Mouse (Mus musculus): ENCODE data around the gene Hist1h3b. TPM values are rescaled to one million over a fixed set of nuclear protein-coding genes. Genes with fewer than 3 reads are reported as not detected.
A peak's percentile ranks its signal among the peaks of the same experiment; 100 is the strongest.
"Not testable (repeated sequence)": the region's sequence is repeated elsewhere in the genome, so short reads cannot be mapped to it uniquely, and the experiment has no call there.

The Hist1h3b gene
- polyA plus RNA-seq, 1 experiment: 4.7 TPM

GRCm38 (mm10) chr13:23761871-23762821 is 10.1 kb downstream of the Hist1h3b start, which contains the start of gene Hist1h3a:
TSS of gene Hist1h3a (minus strand) at chr13:23762386.
- peak within 1 kb of the TSS; percentile 75 for H3K27ac ChIP-seq (ENCODE audit: control insufficient read depth, insufficient read depth, low read depth, low read length)

DNA sequence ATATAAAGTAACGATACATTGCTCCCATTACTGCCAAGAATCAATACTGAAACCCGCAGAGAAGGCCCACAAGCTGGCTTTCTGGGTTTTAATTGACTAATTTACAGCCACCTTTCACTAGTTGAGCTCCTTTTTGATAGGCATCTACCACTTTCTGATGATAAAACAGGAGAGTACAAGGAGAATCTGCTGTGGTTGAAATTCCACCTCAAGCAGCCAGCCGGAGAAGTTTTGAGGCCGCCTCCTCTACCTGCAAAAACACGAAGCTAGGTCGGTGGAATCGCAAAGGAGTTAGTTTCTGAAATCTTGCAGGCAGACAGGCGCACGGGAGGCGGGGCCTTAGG is 11.1 kb downstream of the Hist1h3b start:
- Histone ChIP-seq H3K4me3 (ENCODE audit: control insufficient read depth, low read depth, low read length) (peak overlapping the region; percentile 72), H3K27me3 (ENCODE audit: control insufficient read depth, insufficient read depth, low read length) (no peaks in the 10 kb centered on the region), H3K4me1 (ENCODE audit: control insufficient read depth, insufficient read depth, low read length) (peaks cover 11% of the 10 kb centered on the region), H3K36me3 (ENCODE audit: control insufficient read depth, insufficient read depth, low read length) (no peaks in the 10 kb centered on the region), H3K27ac (ENCODE audit: control insufficient read depth, insufficient read depth, low read depth, low read length) (peak overlapping the region; percentile 30)
- TF ChIP-seq POLR2A (IDR thresholded peaks at IDR 0.05; ENCODE audit: control insufficient read depth, low read depth, low read length): no peak
- TF ChIP-seq CTCF (IDR thresholded peaks at IDR 0.05; ENCODE audit: control insufficient read depth, insufficient read depth, insufficient replicate concordance, low read depth, low read length): no peak

More at GRCm38 (mm10) chr13:23761871-23762821, 10.1 kb downstream of the Hist1h3b start, which contains the start of gene Hist1h3a:
- not testable (repeated sequence) for H3K27me3 ChIP-seq (ENCODE audit: control insufficient read depth, insufficient read depth, low read length); H3K36me3 ChIP-seq (ENCODE audit: control insufficient read depth, insufficient read depth, low read length)
- Histone ChIP-seq H3K4me3 (ENCODE audit: control insufficient read depth, low read depth, low read length) (peak within 1 kb of the TSS; percentile 85), H3K4me1 (ENCODE audit: control insufficient read depth, insufficient read depth, low read length) (peaks cover 11% of the 10 kb centered on the region)
- peak; percentile 77 for TF ChIP-seq POLR2A (IDR thresholded peaks at IDR 0.05; ENCODE audit: control insufficient read depth, low read depth, low read length)

DNA sequence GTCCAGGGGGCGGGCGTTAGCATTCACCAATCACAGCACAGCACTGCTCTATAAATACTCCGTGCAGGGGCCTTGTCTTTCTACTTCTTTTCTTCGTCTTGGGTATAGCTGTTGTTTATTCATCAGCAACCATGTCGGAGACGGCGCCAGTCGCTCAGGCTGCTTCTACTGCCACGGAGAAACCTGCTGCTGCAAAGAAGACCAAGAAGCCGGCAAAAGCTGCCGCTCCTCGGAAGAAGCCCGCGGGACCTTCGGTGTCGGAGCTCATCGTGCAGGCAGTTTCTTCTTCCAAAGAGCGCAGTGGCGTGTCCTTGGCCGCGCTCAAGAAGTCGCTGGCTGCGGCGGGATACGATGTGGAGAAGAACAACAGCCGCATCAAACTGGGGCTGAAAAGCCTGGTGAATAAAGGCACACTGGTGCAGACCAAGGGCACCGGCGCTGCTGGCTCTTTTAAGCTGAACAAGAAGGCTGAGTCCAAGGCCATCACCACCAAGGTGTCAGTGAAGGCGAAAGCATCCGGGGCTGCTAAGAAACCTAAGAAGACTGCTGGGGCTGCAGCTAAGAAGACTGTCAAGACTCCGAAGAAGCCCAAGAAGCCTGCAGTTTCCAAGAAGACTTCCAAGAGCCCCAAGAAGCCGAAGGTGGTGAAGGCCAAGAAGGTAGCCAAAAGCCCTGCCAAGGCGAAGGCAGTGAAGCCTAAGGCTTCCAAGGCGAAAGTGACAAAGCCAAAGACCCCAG is 11.7 kb downstream of the Hist1h3b start, which contains the start of gene Hist1h1a:
Gene Hist1h1a, plus strand, starts transcription at position 81 of the 738 bp plus-strand sequence.
- Histone ChIP-seq H3K4me1 (ENCODE audit: control insufficient read depth, insufficient read depth, low read length) (peaks cover 9% of the 10 kb centered on the region), H3K36me3 (ENCODE audit: control insufficient read depth, insufficient read depth, low read length) (no peaks in the 10 kb centered on the region), H3K4me3 (ENCODE audit: control insufficient read depth, low read depth, low read length) (peak within 1 kb of the TSS; percentile 72), H3K27me3 (ENCODE audit: control insufficient read depth, insufficient read depth, low read length) (no peaks in the 10 kb centered on the region), H3K27ac (ENCODE audit: control insufficient read depth, insufficient read depth, low read depth, low read length) (peak within 1 kb of the TSS; percentile 69)
- TF ChIP-seq POLR2A (IDR thresholded peaks at IDR 0.05; ENCODE audit: control insufficient read depth, low read depth, low read length): peak; percentile 85
- no peak for TF ChIP-seq CTCF (IDR thresholded peaks at IDR 0.05; ENCODE audit: control insufficient read depth, insufficient read depth, insufficient replicate concordance, low read depth, low read length)

DNA sequence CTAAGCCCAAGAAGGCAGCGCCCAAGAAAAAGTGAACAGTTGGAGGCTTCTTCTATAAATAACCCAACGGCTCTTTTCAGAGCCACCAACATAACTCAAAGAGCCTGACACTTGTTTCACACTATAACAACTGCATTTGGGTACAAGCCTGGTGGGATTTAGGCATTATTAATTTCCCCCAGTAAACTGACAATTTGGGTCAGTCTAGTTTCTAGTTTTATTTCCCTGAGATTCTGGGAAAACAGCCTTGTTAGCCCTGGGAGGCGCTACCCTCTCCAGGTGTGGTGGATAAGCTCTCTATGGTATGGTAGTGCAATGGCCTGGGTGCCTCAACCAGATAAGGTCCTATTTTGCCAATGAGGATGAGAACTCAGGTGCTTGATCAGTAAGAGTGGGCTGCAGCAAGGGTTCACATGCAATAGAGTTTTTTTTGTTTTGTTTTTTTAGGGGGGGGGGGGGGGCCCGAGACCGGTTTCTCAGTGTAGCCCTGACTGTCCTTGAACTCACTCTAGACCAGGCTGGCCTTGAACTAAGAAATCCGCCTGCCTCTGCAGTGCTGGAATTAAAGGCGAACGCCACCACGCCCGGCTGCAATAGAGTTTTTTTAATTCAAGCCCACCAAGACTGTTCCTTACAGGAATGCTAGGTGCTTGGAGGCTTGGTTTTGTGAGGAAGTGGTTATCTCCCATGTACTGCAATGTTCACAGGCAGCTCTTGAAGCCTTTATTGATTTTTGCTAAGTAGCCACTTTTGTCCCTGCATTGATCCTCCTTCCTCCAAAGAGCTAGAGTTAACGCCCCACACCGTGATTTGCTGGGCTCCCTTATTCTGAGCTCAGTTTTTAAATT is 12.5 kb downstream of the Hist1h3b start:
- peaks cover 9% of the 10 kb centered on the region for H3K4me1 ChIP-seq (ENCODE audit: control insufficient read depth, insufficient read depth, low read length)
- peak overlapping the region; percentile 69 for H3K27ac ChIP-seq (ENCODE audit: control insufficient read depth, insufficient read depth, low read depth, low read length)
- peak overlapping the region; percentile 72 for H3K4me3 ChIP-seq (ENCODE audit: control insufficient read depth, low read depth, low read length)
- no peaks in the 10 kb centered on the region for H3K36me3 ChIP-seq (ENCODE audit: control insufficient read depth, insufficient read depth, low read length)
- TF ChIP-seq CTCF (IDR thresholded peaks at IDR 0.05; ENCODE audit: control insufficient read depth, insufficient read depth, insufficient replicate concordance, low read depth, low read length): no peak
- no peak for TF ChIP-seq POLR2A (IDR thresholded peaks at IDR 0.05; ENCODE audit: control insufficient read depth, low read depth, low read length)
- no peaks in the 10 kb centered on the region for H3K27me3 ChIP-seq (ENCODE audit: control insufficient read depth, insufficient read depth, low read length)

DNA sequence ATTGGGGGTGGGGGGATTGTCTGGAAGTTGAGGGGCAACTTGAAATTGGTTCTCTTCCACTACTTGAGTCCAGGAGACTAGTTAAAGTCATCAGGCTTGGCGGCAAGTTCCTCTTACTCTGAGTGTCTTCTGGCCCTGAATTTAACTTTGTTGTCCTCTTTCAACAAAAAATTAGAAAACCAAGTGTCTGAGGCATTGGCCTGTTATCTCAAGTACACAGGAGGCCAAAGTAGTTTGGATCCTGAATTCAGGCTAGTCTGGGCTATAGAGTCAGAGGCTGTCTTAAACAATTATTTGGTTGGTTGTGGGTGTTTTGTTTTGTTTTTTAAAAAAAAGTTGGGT is 13.1 kb downstream of the Hist1h3b start:
- no peaks in the 10 kb centered on the region for H3K36me3 ChIP-seq (ENCODE audit: control insufficient read depth, insufficient read depth, low read length)
- peaks cover 9% of the 10 kb centered on the region for H3K4me1 ChIP-seq (ENCODE audit: control insufficient read depth, insufficient read depth, low read length)
- TF ChIP-seq POLR2A (IDR thresholded peaks at IDR 0.05; ENCODE audit: control insufficient read depth, low read depth, low read length): no peak
- no peak for TF ChIP-seq CTCF (IDR thresholded peaks at IDR 0.05; ENCODE audit: control insufficient read depth, insufficient read depth, insufficient replicate concordance, low read depth, low read length)
- H3K27ac ChIP-seq (ENCODE audit: control insufficient read depth, insufficient read depth, low read depth, low read length): peak overlapping the region; percentile 50; the same call in 1 of the 2 replicates
- H3K4me3 ChIP-seq (ENCODE audit: control insufficient read depth, low read depth, low read length): no peak overlapping the region
- H3K27me3 ChIP-seq (ENCODE audit: control insufficient read depth, insufficient read depth, low read length): no peaks in the 10 kb centered on the region

DNA sequence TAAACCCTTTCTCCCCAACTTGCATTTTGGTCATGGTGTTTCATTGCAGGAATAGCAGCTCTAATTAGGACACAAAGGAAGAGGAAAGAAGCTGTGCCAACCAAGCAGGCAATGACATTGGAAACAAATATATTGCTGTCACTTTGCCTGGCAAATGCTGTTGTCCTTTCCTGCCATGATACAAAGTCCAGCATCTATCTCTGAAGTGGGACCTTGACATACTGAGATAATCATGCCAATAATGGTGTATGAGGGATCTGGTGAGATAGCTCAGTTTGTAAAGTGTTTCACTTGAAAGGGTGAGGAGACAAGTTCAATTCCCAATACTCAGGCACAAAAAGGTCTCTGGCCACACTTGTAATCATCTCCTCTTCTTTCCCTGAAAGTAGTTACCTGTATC is 14.7 kb downstream of the Hist1h3b start:
- TF ChIP-seq CTCF (IDR thresholded peaks at IDR 0.05; ENCODE audit: control insufficient read depth, insufficient read depth, insufficient replicate concordance, low read depth, low read length) (no peak), POLR2A (IDR thresholded peaks at IDR 0.05; ENCODE audit: control insufficient read depth, low read depth, low read length) (no peak)
- no peak overlapping the region for H3K4me3 ChIP-seq (ENCODE audit: control insufficient read depth, low read depth, low read length)

More for the DNA sequence above, 14.7 kb downstream of the Hist1h3b start:
- no peaks in the 10 kb centered on the region for H3K27me3 ChIP-seq (ENCODE audit: control insufficient read depth, insufficient read depth, low read length)
- no peak overlapping the region for H3K27ac ChIP-seq (ENCODE audit: control insufficient read depth, insufficient read depth, low read depth, low read length)
- H3K36me3 ChIP-seq (ENCODE audit: control insufficient read depth, insufficient read depth, low read length): no peaks in the 10 kb centered on the region
- H3K4me1 ChIP-seq (ENCODE audit: control insufficient read depth, insufficient read depth, low read length): peaks cover 9% of the 10 kb centered on the region

All from testis, adult 2 months (tissue).